Mouse (Mus musculus) stomach, postnatal 0 days (tissue): ENCODE results near the gene Arsa.

ENCODE experiments used
- CTCF ChIP-seq: IDR thresholded peaks from 2 replicates; pipeline ENCODE4 v1.5.1; 2016; ENCODE audit warnings: antibody characterized with exemption, low read depth, mild to moderate bottlenecking, moderate library complexity
- EP300 ChIP-seq: optimal IDR thresholded peaks from 2 replicates; pipeline ENCODE3; 2016; ENCODE audit warnings: antibody characterized with exemption

DNA sequence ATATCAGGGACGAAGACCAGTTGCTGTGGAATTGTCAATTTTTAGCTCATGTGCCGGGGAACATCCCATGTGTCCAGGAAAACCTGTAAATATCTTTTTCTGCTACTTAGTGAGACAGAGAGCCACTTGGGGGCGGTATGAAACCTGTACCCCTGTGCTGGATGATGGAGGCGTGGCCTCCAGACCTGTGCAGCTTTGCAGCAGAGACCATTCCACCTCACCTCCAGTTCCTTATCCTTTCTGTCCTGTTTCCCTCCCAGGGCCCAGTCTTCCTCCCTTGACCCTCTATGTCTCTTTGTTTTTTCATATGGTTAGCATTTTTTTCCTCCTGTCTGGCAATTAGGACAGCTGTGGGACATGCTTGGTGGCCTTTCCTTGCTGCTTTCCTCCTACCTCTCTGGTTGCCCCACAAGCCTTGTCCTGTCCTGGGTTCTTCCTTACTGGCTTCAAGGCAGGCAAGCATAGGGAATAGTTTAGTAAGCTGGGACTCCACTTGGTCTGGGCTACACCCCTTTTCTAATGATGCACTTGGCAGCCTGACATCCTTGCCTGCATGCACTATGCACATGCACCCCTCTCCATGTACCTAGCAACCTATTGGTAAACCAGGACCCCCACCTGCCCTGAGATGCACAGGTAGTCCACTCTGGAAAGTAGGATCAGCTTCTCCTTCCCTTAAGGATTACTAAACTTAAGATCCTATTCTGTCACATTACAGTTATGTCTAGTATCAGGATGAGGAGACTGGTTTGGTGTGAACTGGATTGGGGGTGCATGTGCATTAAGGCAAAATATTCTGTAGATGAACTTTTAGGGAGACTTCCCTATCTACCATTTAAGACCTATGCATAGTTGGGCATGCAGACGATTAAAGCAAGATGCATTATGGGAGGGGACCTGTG, 13.6 kb downstream of the Arsa start:
- peak; percentile 46 for TF ChIP-seq CTCF
- TF ChIP-seq EP300 = no peak
